Mouse (Mus musculus): ENCODE measurements around the gene Cgas. TPM values are rescaled to one million over a fixed set of nuclear protein-coding genes. Genes with fewer than 3 reads are reported as not detected.

Gene Cgas
- polyA plus RNA-seq, 1 experiment: not detected

DNA sequence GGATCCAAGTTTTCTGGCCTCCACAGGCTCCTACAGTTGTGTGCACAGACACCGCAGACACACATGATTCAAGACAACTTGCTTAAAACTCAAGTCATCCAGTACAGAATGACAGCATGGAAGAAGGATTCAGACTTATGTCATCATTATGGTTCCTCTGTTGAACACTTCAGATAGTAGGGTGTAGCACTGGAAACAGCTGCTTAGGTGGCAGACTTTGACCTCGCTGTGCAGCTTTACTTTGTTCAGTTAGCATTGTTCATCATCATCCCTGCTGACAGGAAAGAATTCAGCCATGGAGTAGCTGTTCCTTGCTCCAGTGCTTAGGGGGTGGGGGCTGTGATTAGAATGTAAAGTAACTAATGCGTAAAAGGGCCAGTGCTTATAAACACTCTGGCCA is 22.7 kb upstream of the Cgas start:
- TF ChIP-seq GATA1 (IDR thresholded peaks at IDR 0.05; ENCODE audit: low read length): no peak

DNA sequence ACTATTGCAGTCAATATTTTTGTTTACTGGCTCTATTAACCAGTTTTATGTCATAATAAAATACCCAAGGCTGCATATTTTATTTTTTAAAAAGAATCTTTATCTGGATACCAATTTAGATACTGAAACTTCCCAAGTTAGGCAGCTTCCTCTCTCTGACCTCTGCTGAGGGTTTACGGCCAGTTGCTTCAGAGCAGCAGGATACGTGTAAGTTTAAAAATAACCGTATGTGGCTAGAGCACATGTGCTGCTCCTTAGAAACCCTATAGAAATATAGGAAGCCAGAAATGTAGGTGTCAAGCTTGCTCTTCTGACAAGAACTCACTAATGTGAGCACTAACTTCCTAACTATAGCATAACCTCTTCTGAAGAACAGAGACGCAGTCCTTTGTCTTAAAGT is 20.3 kb upstream of the Cgas start:
- no peak for TF ChIP-seq GATA1 (IDR thresholded peaks at IDR 0.05; ENCODE audit: low read length)

DNA sequence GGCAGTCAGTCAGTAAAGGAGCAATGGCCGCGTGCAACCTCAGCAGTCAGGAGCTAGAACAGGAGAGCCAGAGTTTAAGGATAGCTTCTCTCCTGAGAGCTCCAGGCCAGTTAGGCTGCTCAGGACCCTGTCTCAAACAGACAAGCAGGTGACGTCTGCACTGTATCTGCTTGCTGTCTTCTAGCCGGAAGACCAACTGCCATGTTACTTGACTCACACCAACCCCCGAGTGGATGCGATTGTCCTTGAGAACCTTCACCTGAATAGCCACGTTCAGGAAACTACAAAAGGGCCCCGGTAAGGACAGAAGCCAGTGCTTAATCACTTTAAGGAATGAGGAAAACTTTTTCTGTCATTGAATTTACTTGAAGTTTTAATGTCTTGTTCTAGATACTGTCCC is 14.0 kb upstream of the Cgas start:
- TF ChIP-seq GATA1 (IDR thresholded peaks at IDR 0.05; ENCODE audit: low read length): no peak

DNA sequence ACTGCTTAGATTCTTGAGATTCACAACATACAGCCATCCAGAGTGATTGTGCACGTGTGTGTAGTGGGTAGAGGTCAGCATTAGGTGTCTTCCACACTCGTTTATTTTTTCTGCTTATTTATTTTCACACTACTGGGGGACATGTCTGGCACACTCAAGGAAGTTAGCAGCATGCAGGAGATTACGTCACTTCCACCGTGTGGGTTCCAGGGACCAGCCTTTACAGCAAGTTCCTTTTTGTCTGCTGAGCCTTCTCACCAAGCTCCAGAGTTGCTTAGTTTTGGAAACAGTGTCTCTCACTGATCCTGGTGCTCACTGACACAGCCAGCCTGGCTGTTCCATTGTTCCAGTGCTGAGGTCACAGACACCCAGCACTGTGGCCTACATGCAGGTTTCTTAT is 8.3 kb upstream of the Cgas start:
- TF ChIP-seq GATA1 (IDR thresholded peaks at IDR 0.05; ENCODE audit: low read length): no peak

DNA sequence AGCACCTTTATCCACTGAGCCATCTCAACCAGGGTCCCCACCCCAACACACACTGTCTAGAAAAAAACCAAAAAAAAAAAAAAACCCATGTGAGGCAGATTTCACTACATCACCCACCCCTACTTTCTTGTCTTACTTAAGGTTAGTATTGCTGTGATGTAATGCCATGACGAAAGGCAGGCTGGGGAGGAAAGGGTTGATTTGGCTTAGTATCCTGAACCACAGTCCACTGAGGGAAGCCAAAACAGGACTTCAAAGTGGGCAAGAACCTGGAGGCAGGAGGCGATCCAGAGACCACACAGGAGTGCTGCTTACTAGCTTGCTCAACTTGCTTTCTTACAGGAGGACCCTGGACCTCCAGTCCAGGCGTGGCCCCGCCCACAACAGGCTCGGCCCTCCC is 7.4 kb upstream of the Cgas start:
- no peak for TF ChIP-seq GATA1 (IDR thresholded peaks at IDR 0.05; ENCODE audit: low read length)

DNA sequence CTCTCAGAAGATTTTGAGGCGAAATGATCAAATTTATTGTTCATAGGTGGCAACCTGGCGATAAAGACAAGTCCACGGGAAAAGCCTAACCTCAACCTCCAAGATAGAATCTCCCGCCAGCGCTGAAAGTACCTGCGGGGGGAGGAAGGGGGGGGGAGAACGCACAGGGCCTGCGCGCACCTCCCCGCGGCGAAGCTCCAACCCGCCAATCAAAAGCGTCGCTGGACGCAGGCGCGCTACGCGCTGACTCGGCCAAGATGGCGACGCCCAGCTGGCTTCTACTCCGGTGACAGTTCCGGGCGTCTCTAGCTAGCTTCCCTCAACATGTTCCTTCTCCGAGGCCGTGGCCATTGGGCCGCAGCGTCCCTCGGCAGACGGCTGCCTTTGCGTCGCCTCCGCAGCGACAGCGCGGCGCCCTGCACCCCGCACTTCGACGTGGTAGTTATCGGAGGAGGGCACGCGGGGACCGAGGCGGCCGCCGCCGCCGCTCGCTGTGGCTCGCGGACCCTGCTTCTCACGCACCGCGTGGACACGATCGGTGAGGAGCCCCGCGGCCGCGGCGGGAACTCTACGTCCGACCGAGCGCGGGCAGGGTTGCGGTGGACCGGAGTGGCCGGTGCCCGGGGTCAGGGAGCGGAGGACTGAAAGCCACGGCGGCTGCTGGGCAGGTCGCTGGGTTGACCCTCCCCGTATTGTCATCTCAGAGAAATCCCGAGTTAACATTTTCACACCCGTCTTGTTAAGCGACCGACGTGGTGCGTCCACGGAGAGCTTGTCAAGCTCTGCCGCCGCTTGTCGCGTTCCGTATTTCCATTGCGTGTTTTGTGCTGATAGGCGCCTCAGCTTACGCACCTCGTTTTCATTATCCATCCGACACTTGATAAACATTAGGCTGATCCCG is 5.2 kb upstream of the Cgas start, which contains the start of the genes Mto1 and Gm17324:
Mto1 (plus strand) TSS at position 236 of the 901 bp plus-strand sequence.
Gm17324 (minus strand) TSS at position 814 of the 901 bp plus-strand sequence.
- TF ChIP-seq GATA1 (IDR thresholded peaks at IDR 0.05; ENCODE audit: low read length): no peak

DNA sequence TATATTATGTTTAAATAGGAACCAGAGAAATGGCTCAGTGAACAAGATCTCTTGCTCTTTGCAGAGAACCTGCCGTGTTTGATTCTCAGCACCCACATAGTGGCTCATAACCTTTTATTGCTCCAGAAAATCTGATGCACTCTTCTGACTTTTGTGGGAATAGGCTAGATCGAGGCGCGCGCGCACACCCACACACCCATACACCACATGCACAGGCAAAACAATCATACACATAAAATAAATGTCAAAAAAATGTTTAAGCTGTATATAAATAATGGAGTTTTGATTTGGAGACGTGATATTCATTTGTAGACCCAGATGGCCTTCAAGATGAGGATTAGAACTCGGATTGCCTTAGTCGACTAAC is 4.6 kb upstream of the Cgas start:
- no peak for TF ChIP-seq GATA1 (IDR thresholded peaks at IDR 0.05; ENCODE audit: low read length)

DNA sequence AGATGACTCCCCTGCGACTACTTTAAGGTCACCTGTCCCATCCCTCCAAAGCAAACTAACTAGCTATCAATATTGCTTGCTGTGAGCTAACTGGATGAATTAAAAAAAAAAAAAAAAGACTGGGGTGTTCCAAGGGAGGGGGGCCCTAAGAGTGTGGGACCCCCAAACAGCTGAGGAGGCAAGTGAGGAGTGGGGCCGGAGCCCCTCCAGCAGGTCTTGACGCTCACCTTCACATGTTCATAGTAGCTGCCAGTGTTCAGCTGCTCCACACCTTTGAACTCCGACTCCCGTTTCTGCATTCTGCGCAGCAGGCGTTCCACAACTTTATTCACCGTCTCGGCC is 829 bp downstream of the Cgas start:
- TF ChIP-seq GATA1 (IDR thresholded peaks at IDR 0.05; ENCODE audit: low read length): no peak

DNA sequence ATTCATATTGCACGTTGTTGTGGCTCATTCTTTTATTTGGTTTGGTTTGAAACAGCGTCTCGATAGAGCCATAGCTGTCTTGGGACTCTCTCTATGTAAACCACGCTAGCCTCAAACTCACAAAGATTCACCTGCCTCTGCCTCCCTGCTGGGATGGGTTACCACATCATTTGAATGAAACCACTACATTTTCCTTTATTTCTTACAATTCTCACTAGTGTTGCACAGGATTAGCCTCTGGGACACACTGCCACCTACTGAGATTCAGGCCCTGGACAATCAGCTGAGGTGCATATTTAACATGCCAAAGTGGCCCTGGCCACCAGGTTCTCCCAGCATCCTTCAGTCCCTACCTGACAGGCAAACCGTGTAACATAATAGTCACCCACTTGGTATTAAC is 3.6 kb downstream of the Cgas start:
- no peak for TF ChIP-seq GATA1 (IDR thresholded peaks at IDR 0.05; ENCODE audit: low read length)

DNA sequence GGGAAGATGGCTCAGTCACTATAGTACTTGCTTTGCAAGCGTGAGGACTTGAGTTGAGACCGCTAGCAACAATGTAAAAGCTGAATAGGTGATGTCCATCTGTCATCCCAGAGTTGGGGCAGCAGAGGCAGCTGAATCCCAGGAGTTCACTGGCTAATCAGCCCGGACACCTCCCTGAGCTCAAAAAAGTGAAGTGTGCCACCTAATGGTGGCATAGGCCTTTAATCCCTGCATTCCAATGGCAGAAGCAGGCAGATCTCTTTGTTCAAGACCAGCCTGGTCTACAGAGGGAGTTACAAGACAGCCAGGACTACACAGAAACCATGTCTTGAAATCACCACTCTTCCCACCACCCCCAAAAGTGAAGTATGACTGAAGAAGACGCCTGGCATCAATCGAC is 10.6 kb downstream of the Cgas start:
- TF ChIP-seq GATA1 (IDR thresholded peaks at IDR 0.05; ENCODE audit: low read length): no peak

DNA sequence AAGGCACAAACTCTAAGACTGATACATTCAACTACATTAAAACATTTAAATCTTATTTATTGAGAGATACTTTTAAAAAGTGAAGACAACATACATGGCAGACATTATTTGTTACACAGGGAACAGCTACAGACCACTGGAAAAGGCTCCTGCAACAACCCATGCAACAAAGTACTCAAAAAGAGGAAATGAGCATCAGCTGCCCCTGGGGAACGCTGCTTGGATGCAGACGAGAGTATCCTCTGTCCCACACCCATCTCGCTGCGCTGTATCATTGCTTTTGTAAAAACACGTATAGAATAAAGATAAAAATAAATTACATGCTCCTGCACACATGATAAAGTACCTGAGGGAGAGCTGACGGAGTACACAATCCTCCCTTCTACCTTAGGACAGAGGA is 12.6 kb downstream of the Cgas start:
- no peak for TF ChIP-seq GATA1 (IDR thresholded peaks at IDR 0.05; ENCODE audit: low read length)

DNA sequence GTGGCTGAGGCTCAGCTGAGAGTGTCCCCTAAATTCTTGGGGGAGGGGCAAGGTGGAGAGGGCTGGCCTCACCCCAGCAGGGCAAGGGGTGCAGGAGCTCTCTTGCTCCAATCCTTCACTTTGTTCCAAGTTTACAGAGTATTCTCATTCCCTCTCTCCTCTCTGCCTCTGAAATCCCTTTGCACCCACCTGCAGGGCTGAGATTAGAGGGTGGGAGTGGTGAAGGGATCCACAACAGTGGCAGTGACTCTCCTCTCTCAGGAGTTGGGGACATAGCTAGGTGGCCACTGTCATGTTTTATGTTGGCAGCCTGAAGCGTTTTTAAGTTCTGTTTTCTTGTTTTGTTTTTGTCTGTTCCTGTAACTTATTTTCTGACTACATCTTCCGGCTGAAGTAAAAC is 13.5 kb downstream of the Cgas start:
- TF ChIP-seq GATA1 (IDR thresholded peaks at IDR 0.05; ENCODE audit: low read length): no peak

DNA sequence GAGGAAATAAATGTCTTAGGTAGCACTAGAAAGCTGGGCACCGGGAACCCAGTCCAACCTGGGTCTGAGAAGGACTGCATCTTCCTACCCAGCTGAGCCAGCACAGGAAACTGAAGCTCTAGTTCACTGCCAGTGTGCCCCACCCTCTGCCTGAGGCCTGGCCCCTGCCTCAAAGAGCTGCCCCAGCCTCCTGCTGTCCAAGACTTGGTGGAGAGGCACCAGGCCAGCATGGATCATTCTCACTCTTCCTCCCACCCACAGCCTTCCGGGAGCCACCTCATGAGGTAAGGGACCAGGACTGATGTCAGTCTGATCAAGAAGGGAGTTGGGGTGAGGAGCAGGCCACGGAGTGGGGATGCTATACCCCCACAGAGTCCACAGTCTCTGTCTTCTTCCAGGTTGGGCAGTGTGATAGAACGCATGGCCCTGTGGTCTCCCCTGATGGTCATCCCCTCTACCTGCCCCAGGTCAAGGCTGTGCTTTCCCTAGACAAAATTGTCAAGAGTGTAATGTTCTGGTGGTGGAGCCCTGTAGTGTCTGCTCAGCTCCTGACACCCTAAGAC is 14.1 kb downstream of the Cgas start:
- TF ChIP-seq GATA1 (IDR thresholded peaks at IDR 0.05; ENCODE audit: low read length): no peak

DNA sequence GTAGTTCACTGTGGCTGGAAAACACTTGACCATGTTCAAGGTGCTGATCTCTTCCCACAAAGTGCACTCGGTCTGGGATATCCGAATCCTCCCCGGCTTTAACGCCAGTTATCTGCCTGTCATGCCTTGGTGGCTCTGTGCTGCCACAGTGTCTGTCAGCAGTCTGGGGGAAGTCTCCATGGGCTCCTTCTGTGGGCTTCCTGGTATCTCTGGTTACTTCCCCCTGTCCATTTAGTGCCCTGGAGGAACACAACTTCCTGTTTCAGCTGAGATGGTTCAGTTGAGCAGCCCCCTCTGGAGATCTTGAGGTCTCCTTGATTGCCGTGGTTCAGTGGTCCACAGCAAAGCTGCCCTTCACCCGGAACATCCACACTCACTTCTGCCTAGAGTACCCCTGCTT is 14.9 kb downstream of the Cgas start:
- TF ChIP-seq GATA1 (IDR thresholded peaks at IDR 0.05; ENCODE audit: low read length): no peak

DNA sequence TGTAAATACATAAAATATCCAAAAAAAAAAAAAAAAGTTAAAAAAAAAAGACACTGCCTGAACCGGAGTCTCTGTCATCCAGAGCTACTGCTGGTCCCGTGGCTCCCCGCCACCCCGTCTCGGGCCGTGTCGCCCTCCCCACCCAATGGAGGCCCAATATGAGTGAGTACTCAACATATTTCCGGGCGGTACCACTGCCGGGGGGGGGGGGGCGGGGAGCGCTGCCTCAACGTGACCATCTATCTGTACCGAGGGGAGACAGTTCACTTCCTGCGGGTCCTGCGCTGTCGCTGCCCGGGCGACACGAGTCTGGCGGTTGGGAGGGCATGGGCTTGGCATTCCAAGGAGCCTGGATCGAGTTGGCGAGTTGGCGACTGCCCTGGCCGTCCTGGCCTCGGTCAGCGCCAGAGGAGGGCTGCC is 15.7 kb downstream of the Cgas start:
- TF ChIP-seq GATA1 (IDR thresholded peaks at IDR 0.05; ENCODE audit: low read length): no peak

DNA sequence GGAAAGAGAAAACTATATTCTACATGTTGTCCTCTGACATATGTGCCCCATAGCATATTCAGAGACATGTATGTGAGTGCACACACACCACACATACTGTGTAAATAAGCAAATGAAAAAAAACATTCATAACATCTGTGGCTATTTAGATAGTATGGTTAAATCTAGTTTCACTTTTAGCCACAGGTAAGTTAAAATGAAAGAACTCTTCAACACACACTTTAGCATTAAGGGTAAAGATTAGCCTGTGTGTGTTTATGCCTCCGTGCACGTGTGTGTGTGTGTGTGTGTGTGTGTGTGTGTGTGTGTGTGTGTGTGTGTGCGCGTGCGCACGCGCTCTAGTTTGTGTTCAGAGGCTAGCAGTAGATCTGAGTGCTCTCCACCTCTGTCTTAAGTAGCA is 41.4 kb downstream of the Cgas start:
- no peak for TF ChIP-seq GATA1 (IDR thresholded peaks at IDR 0.05; ENCODE audit: low read length)

DNA sequence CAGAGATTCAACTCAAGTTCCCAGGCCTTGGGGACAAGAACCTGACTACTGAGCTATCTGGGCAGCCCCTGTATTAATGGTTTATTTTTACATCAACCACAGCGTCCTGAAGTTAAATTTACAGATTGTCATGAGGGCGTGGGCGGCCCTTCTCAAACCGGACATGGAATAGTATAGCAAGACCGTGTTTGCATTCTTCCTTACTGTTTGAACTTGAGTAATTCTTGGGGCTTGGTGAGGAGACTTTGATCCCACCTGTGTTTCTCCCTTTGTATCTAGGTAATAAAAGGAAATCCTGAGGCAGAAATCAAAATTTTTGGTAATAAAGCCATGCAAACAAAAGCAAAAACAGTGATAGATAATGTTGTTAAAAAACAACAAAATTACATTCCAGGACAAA is 42.5 kb downstream of the Cgas start:
- no peak for TF ChIP-seq GATA1 (IDR thresholded peaks at IDR 0.05; ENCODE audit: low read length)

Measured in G1E-ER4 (cell line).